Mouse (Mus musculus) stomach, postnatal 0 days (tissue): Measurements from ENCODE around the gene Plppr3. TPM values are rescaled to one million over a fixed set of nuclear protein-coding genes. Genes with fewer than 3 reads are reported as not detected.

ENCODE experiments used
- ATAC-seq: fragments of 200-750 bp; cut with Nextera tagmentation; 2 replicates; pipeline ENCODE4 v1.8.0; 2017; ENCODE audit not compliant: low FRiP score, low TSS enrichment
- DNase-seq: peaks from one replicate; pipeline ENCODE4 v3.0.0-alpha.2; 2016; ENCODE audit warnings: low spot score
- H3K27ac ChIP-seq: fragments of 300-500 bp; sonication (generic); replicated peaks from 2 replicates; pipeline ENCODE4 v1.5.1; 2014; ENCODE audit warnings: mild to moderate bottlenecking, control low read depth
- H3K27me3 ChIP-seq: fragments of 300-500 bp; sonication (generic); 2 replicates; pipeline ENCODE4 v1.6.1; 2014; ENCODE audit warnings: low read length; ENCODE audit not compliant: control insufficient read depth, insufficient read depth
- H3K36me3 ChIP-seq: fragments of 300-500 bp; sonication (generic); 2 replicates; pipeline ENCODE4 v1.6.1; 2014; ENCODE audit warnings: low read length, mixed read lengths; ENCODE audit not compliant: control insufficient read depth, insufficient read depth
- H3K4me1 ChIP-seq: fragments of 300-500 bp; sonication (generic); replicated peaks from 2 replicates; pipeline ENCODE4 v1.6.1; 2014; ENCODE audit warnings: antibody characterized with exemption; ENCODE audit not compliant: control insufficient read depth, insufficient read depth
- H3K4me2 ChIP-seq: fragments of 300-500 bp; sonication (generic); replicated peaks from 2 replicates; pipeline ENCODE4 v1.6.1; 2014; ENCODE audit warnings: low read depth, mild to moderate bottlenecking, control low read depth, moderate library complexity
- H3K4me3 ChIP-seq: fragments of 300-500 bp; sonication (generic); 2 replicates; pipeline ENCODE4 v1.5.1; 2014; ENCODE audit warnings: low read depth, low read length, control low read depth
- H3K9ac ChIP-seq: fragments of 300-500 bp; sonication (generic); 2 replicates; pipeline ENCODE4 v1.6.1; 2014; ENCODE audit warnings: mild to moderate bottlenecking, low read length, control low read depth, mixed read lengths
- H3K9me3 ChIP-seq: fragments of 300-500 bp; sonication (generic); 2 replicates; pipeline ENCODE4 v1.6.1; 2016; ENCODE audit warnings: low read length; ENCODE audit not compliant: control insufficient read depth
- CTCF ChIP-seq: IDR thresholded peaks from 2 replicates; pipeline ENCODE4 v1.5.1; 2016; ENCODE audit warnings: antibody characterized with exemption, low read depth, mild to moderate bottlenecking, moderate library complexity
- EP300 ChIP-seq: optimal IDR thresholded peaks from 2 replicates; pipeline ENCODE3; 2016; ENCODE audit warnings: antibody characterized with exemption
- whole genome bisulfite sequencing: fragments of 180-500 bp; shearing (Covaris S2); extraction: QIAGEN DNeasy Blood & Tissue Kit; methylation state at CpG from one replicate; pipeline ENCODE4 v1.1.7; 2014; 5-methylcytosine and 5-hydroxymethylcytosine counted together
- polyA plus RNA-seq: library from polyadenylated mRNA; unstranded; fragments of >200 nt; fragmentation: Nextera tagmentation; extraction: Ambion mirVana; gene quantifications from 2 replicates; pipeline ENCODE4 v1.2.1, GENCODE M21; 2015

Gene Plppr3
- polyA plus RNA-seq = 5.5 and 7.0 TPM in 2 replicates

DNA sequence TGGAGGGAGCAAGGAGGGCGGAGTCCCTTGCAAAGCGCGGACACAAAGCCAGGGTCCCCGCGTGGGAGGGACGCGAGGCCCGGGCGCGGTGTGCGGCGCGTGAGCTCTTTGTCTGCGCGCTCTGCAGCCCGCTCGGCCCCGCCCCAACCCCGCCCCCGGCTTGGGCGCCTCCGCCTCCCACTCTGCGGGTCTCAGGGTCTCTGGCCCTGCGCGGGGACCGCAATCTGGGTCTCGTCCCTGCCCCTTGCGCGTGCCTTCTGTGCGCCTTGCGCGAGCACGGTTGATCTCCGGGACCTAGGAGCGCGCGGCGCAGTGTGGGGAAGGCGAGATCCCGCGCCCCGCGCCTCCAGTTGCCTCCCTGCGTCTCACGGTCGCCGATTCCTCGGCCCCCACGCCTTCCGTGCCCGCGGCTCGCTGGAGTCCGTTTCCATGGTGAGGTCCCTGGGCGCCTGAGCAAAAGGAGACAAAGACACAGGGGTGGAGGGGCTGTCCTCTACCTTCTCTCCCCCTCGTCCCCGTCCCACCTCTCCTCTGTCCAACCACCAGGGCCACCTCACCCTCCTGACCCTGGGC lies at the start of gene Plppr3, which contains the start of gene Prtn3:
TSS of gene Plppr3 (minus strand) at position 345 of the 573 bp plus-strand sequence.
TSS of gene Prtn3 (plus strand) at position 187 of the 573 bp plus-strand sequence.
- H3K27ac ChIP-seq = no peak within 1 kb of the TSS
- WGBS = under 1% methylated on average over 53 of the region's 57 CpGs
- DNase-seq (no peak), ATAC-seq (peak; percentile 46)
- H3K27me3 ChIP-seq = no peaks in the 10 kb centered on the region
- H3K9me3 ChIP-seq = no peaks in the 10 kb centered on the region
- H3K4me1 ChIP-seq = no peaks in the 10 kb centered on the region
- H3K4me3 ChIP-seq = peak within 1 kb of the TSS; percentile 60
- no peaks in the 10 kb centered on the region for H3K36me3 ChIP-seq
- peak within 1 kb of the TSS; percentile 71 for H3K9ac ChIP-seq
- TF ChIP-seq EP300 = no peak
- 0 out of 2 replicates have a peak, but pooled peaks have one; percentile 5 for TF ChIP-seq CTCF
- peak within 1 kb of the TSS; percentile 97 for H3K4me2 ChIP-seq

DNA sequence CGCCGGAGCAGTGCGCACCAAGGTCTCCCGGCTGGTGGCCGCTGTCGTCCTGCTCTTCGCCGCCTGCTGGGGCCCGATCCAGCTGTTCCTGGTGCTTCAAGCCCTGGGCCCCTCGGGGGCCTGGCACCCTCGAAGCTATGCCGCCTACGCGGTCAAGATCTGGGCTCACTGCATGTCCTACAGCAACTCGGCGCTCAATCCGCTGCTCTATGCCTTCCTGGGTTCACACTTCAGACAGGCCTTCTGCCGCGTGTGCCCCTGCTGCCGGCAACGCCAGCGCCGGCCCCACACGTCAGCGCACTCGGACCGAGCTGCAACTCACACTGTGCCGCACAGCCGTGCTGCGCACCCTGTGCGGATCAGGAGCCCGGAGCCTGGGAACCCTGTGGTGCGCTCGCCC lies 47.1 kb upstream of the Plppr3 start:
- ATAC-seq (no peak), DNase-seq (no peak)
- peak overlapping the region; percentile 38; the same call in 1 of the 2 replicates for H3K9ac ChIP-seq
- peak overlapping the region; percentile 19 for H3K4me3 ChIP-seq
- H3K27me3 ChIP-seq = peaks cover 2% of the 10 kb centered on the region; the same call in 1 of the 2 replicates
- H3K4me1 ChIP-seq = peaks cover 6% of the 10 kb centered on the region; the same call in 1 of the 2 replicates
- H3K27ac ChIP-seq = no peak overlapping the region
- TF ChIP-seq EP300 = no peak
- no peak for TF ChIP-seq CTCF
- no peaks in the 10 kb centered on the region for H3K9me3 ChIP-seq
- 6% methylated on average over 34 of the region's 34 CpGs for WGBS
- no peaks in the 10 kb centered on the region for H3K36me3 ChIP-seq
- H3K4me2 ChIP-seq = peak overlapping the region; percentile 41

DNA sequence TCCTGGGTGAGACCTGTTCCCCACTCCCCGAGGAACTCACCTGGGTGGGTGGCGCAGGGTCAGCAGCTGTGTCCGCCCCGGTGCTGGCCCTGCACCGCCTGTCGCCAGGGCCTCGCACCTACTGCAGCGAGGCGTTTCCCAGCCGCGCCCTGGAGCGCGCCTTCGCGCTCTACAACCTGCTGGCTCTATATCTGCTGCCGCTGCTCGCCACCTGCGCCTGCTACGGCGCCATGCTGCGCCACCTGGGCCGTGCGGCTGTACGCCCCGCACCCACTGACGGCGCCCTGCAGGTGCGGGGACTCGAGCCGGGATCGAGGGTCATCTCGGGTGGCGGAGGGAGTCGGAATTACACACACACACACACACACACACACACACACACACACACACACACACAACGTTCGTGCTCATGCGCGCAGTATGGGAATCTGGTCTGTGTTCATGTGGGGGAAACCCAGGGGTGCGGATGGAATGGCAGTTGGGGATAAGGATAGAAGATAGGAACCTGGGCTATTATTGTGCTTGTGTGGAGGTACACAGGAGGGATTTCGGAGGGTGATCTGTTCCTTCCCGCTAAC lies 46.6 kb upstream of the Plppr3 start, which contains the start of gene R3hdm4:
TSS of gene R3hdm4 (minus strand) at position 251 of the 578 bp plus-strand sequence.
- WGBS = 4% methylated on average over 26 of the region's 41 CpGs
- Histone ChIP-seq H3K36me3 (no peaks in the 10 kb centered on the region), H3K9ac (peak within 1 kb of the TSS; percentile 38; the same call in 1 of the 2 replicates), H3K27me3 (peaks cover 2% of the 10 kb centered on the region; the same call in 1 of the 2 replicates), H3K9me3 (no peaks in the 10 kb centered on the region), H3K27ac (no peak within 1 kb of the TSS), H3K4me3 (peak within 1 kb of the TSS; percentile 19), H3K4me2 (peak within 1 kb of the TSS; percentile 41), H3K4me1 (peaks cover 5% of the 10 kb centered on the region; the same call in 1 of the 2 replicates)
- TF ChIP-seq CTCF (no peak), EP300 (no peak)
- DNase-seq (peak; percentile 68), ATAC-seq (peak; percentile 12; the same call in 1 of the 2 replicates)

DNA sequence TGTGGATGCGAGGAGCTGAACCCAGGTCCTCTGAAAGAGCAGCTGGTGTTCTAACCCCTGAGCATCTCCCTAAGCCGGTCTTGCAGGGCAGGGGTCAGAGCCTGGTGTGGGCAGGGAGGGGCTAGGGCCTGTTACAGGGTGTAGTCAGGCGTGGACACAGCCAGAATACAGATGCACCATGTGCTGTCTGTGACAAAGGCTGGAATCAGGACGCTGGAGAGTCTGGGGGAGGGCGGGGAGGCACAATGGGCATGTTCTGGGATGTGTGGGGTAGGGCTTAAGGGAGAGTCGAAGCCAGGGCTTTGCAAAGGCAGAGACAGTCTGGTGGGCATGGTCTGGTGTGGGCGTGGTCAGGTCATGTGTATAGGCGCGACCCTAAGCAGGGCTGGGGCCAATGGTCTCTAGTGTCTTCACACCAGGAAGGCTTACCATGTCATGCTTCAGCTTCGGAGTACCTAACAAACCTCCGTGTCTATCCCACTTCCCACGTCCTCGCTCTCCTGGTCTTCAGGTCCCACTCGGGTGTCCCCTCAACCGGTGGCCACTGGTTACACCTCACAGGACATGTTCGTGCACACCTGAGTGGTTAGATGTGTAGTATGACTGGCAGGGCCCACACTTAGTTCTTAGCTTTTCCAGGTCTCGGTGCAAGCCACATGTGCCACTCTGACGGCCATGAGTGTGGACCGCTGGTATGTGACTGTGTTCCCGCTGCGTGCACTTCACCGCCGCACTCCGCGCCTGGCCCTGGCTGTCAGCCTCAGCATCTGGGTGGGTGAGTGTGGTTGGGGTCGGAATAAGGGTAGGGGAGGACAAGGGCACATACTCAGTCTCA lies 45.8 kb upstream of the Plppr3 start:
- Histone ChIP-seq H3K27me3 (peaks cover 2% of the 10 kb centered on the region; the same call in 1 of the 2 replicates), H3K4me1 (peaks cover 3% of the 10 kb centered on the region; the same call in 1 of the 2 replicates), H3K27ac (no peak overlapping the region), H3K4me3 (no peak overlapping the region; the same call in 1 of the 2 replicates), H3K9ac (no peak overlapping the region), H3K4me2 (no peak overlapping the region), H3K9me3 (no peaks in the 10 kb centered on the region), H3K36me3 (no peaks in the 10 kb centered on the region)
- TF ChIP-seq CTCF = no peak
- 33% methylated on average over 24 of the region's 26 CpGs for WGBS
- ATAC-seq = no peak
- no peak for DNase-seq

DNA sequence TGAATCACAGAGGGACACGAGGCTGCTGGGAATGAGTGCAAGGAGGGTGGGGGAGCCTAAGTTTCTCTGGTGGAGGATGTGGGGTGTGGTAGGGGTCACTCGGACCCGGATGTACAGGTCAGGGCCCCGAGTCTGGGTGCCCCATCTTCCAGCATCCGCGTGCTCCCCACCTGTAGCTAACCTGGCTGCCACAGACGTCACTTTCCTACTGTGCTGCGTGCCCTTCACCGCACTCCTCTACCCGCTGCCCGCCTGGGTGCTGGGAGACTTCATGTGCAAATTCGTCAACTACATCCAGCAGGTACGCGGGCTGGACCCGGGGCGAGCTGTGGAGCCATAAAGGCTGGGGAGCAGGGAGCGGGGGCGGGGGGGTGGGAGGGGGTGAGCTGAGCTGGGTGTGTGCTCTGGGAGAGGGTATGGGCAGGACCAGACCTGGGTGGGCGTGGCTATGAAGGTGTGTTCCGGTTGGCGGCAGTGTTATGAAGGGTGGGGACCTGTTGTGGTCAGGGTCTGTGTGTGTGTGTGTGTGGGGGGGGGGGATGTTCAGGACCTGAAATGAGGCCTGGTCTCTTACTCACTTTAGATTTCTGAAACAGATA lies 44.9 kb upstream of the Plppr3 start:
- Histone ChIP-seq H3K4me1 (peaks cover 3% of the 10 kb centered on the region; the same call in 1 of the 2 replicates), H3K36me3 (no peaks in the 10 kb centered on the region), H3K9me3 (no peaks in the 10 kb centered on the region), H3K27me3 (peaks cover 2% of the 10 kb centered on the region; the same call in 1 of the 2 replicates), H3K4me2 (peak overlapping the region; percentile 43), H3K4me3 (peak overlapping the region; percentile 10; the same call in 1 of the 2 replicates), H3K27ac (no peak overlapping the region), H3K9ac (no peak overlapping the region)
- ATAC-seq = no peak
- peak; percentile 62 for DNase-seq
- WGBS = 7% methylated on average over 21 of the region's 21 CpGs
- TF ChIP-seq CTCF (no peak), EP300 (no peak)
